Mouse (Mus musculus) midbrain, embryonic 14.5 days (tissue): ENCODE measurements around the gene Hspa12b. TPM values are rescaled to one million over a fixed set of nuclear protein-coding genes. Genes with fewer than 3 reads are reported as not detected.

Experiments used
- ATAC-seq: fragments of 200-750 bp; cut with Nextera tagmentation; 2 replicates; pipeline ENCODE4 v1.8.0; 2017; ENCODE audit warnings: moderate number of reproducible peaks, moderate library complexity; ENCODE audit not compliant: low FRiP score, low TSS enrichment
- DNase-seq: peaks from one replicate; pipeline ENCODE4 v3.0.0-alpha.2; 2015
- H3K27ac ChIP-seq: fragments of 300-500 bp; sonication (generic); replicated peaks from 2 replicates; pipeline ENCODE4 v1.5.1; 2014; ENCODE audit warnings: mild to moderate bottlenecking, low read depth, low read length, moderate library complexity
- H3K27me3 ChIP-seq: fragments of 300-500 bp; sonication (generic); 2 replicates; pipeline ENCODE4 v1.6.1; 2014; ENCODE audit warnings: low read length, control low read depth, mixed read lengths; ENCODE audit not compliant: control insufficient read depth, insufficient read depth
- H3K36me3 ChIP-seq: fragments of 300-500 bp; sonication (generic); 2 replicates; pipeline ENCODE4 v1.6.1; 2014; ENCODE audit warnings: low read length, control low read depth; ENCODE audit not compliant: control insufficient read depth, insufficient read depth
- H3K4me1 ChIP-seq: fragments of 300-500 bp; sonication (generic); 2 replicates; pipeline ENCODE4 v1.6.1; 2014; ENCODE audit warnings: mild to moderate bottlenecking, antibody characterized with exemption, low read length, control low read depth; ENCODE audit not compliant: control insufficient read depth, insufficient read depth
- H3K4me2 ChIP-seq: fragments of 300-500 bp; sonication (generic); 2 replicates; pipeline ENCODE4 v1.6.1; 2014; ENCODE audit warnings: mild to moderate bottlenecking, low read length, moderate library complexity
- H3K4me3 ChIP-seq: fragments of 300-500 bp; sonication (generic); replicated peaks from 2 replicates; pipeline ENCODE4 v1.5.1; 2014; ENCODE audit warnings: low read depth, low read length
- H3K9ac ChIP-seq: fragments of 300-500 bp; sonication (generic); replicated peaks from 2 replicates; pipeline ENCODE4 v1.6.1; 2014; ENCODE audit warnings: mild to moderate bottlenecking, low read length, moderate library complexity
- H3K9me3 ChIP-seq: fragments of 300-500 bp; sonication (generic); 2 replicates; pipeline ENCODE4 v1.6.1; 2016; ENCODE audit warnings: low read length, control low read depth, mixed read lengths; ENCODE audit not compliant: control insufficient read depth
- WGBS: fragments of 180-500 bp; shearing (Covaris S2); extraction: QIAGEN DNeasy Blood & Tissue Kit; methylation state at CpG from one replicate; pipeline ENCODE4 v1.1.7; 2014; 5-methylcytosine and 5-hydroxymethylcytosine counted together
- polyA plus RNA-seq: library from polyadenylated mRNA; unstranded; fragments of >200 nt; fragmentation: Nextera tagmentation; extraction: Ambion mirVana; gene quantifications from 2 replicates; pipeline ENCODE4 v1.2.1, GENCODE M21; 2014

Gene Hspa12b
- polyA plus RNA-seq: 1.5 and 1.7 TPM in 2 replicates

- DNase-seq (peak; percentile 59), ATAC-seq (peak; percentile 79)
- Histone ChIP-seq H3K9ac (peak within 1 kb of the TSS; percentile 66), H3K36me3 (no peaks in the 10 kb centered on the region), H3K4me1 (peaks cover 10% of the 10 kb centered on the region), H3K9me3 (no peaks in the 10 kb centered on the region), H3K27ac (no peak within 1 kb of the TSS), H3K4me3 (peak within 1 kb of the TSS; percentile 40), H3K27me3 (no peaks in the 10 kb centered on the region), H3K4me2 (peak within 1 kb of the TSS; percentile 86)
- WGBS: 2% methylated on average over 28 of the region's 28 CpGs
These were observed at the start of gene Hspa12b for GRCm38 (mm10) chr2:131127161-131127730. Hspa12b (plus strand) TSS chr2:131127280.

DNA sequence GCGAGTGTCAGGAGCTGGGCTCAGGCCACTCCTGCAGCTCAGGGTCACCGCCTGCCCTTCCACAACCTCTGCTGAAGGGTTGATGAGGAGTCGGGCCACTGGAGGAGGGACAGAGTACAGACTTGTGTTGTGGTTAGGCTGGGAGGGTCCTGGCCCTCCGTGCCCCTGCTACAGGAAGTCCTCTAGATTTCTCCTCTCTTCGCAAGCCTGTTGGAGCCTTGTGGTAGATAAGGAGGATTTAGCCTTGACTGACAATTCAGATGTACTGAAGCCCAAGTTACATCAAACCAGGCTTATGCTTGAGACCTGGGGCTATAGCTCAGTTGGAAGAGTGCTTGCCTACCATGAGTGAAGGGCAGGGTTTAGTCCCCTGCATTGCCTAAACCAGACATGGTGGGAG, 46.6 kb upstream of the Hspa12b start:
- H3K9me3 ChIP-seq: no peaks in the 10 kb centered on the region
- no peak overlapping the region for H3K4me2 ChIP-seq
- no peak overlapping the region for H3K27ac ChIP-seq
- no peaks in the 10 kb centered on the region for H3K36me3 ChIP-seq
- H3K4me1 ChIP-seq: no peaks in the 10 kb centered on the region
- H3K4me3 ChIP-seq: no peak overlapping the region
- no peak overlapping the region for H3K9ac ChIP-seq
- WGBS: 84% methylated on average over 5 of the region's 5 CpGs
- no peaks in the 10 kb centered on the region for H3K27me3 ChIP-seq
- ATAC-seq (no peak), DNase-seq (no peak)

DNA sequence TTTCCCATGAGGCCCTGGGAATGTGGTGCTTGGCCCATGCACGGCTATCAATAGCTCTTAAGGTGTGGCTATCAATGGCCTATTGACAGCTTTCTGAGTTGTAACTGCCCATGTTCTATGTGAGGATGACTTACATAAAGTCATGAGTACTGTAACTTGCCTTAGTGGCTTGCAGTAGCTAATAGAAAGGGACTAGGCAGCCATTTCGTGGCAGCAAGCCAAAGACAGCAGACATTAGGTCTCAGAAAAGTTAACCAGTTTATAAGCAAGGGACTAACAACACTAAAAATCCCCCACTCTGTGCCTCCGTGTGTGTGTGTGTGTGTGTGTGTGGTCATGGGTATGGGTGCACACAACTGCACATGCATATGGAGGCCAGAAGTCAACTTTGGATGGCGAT, 42.9 kb upstream of the Hspa12b start:
- H3K36me3 ChIP-seq: no peaks in the 10 kb centered on the region
- ATAC-seq (no peak), DNase-seq (no peak)
- no peak overlapping the region for H3K4me3 ChIP-seq
- no peaks in the 10 kb centered on the region for H3K27me3 ChIP-seq
- H3K9ac ChIP-seq: no peak overlapping the region
- no peak overlapping the region for H3K4me2 ChIP-seq
- H3K27ac ChIP-seq: no peak overlapping the region
- no peaks in the 10 kb centered on the region for H3K4me1 ChIP-seq
- WGBS: 87% methylated on average over 4 of the region's 4 CpGs
- no peaks in the 10 kb centered on the region for H3K9me3 ChIP-seq

DNA sequence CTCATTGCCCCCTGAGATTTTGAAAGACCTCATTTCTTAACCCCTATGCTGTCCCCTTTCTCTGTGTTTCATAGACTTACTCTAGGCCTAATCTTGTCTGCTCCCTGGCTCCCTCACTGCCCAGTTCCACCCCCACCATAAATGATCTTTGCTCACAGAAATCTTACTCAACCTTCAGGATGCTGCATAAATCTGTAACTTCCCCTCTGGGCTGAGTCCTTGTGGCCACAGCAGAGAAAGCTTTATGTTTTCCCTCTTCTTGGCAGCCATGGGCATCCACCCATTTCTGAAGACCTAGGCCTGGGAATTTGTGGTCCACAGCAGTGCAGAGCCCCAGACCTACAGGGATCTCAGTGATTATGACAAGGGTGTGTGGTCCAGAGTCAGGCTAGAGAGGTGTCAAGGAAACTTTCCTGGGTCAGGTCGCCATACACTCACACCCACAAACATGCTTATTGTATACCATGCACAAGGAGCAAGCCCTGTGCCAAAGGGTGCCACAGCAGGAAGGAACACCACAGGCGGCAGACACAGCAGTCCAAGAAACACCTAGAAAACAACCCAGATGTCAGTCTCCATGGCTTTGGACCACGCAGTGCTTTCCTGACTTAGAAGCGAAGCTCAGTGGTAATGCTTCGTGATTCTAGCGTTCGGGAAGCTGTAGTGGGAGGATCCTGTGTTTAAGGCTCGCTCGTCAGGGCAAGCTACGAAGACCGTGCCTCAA, 40.3 kb upstream of the Hspa12b start, which contains the start of gene Siglec1:
Gene Siglec1, minus strand, starts transcription at position 99 of the 724 bp plus-strand sequence.
- WGBS: 86% methylated on average over 11 of the region's 11 CpGs

GRCm38 (mm10) chr2:131088581-131088980, 38.5 kb upstream of the Hspa12b start:
- ATAC-seq (no peak), DNase-seq (no peak)
- WGBS: 78% methylated on average over 4 of the region's 4 CpGs
- Histone ChIP-seq H3K4me1 (no peaks in the 10 kb centered on the region), H3K9ac (no peak overlapping the region), H3K27ac (no peak overlapping the region), H3K4me2 (no peak overlapping the region), H3K9me3 (no peaks in the 10 kb centered on the region), H3K4me3 (no peak overlapping the region), H3K27me3 (no peaks in the 10 kb centered on the region), H3K36me3 (no peaks in the 10 kb centered on the region)

More for the DNA sequence above, 40.3 kb upstream of the Hspa12b start, which contains the start of gene Siglec1:
- Histone ChIP-seq H3K4me3 (no peak within 1 kb of the TSS), H3K27me3 (no peaks in the 10 kb centered on the region), H3K27ac (no peak within 1 kb of the TSS), H3K36me3 (no peaks in the 10 kb centered on the region), H3K9me3 (no peaks in the 10 kb centered on the region), H3K4me2 (no peak within 1 kb of the TSS), H3K9ac (no peak within 1 kb of the TSS), H3K4me1 (no peaks in the 10 kb centered on the region)
- DNase-seq (no peak), ATAC-seq (no peak)

DNA sequence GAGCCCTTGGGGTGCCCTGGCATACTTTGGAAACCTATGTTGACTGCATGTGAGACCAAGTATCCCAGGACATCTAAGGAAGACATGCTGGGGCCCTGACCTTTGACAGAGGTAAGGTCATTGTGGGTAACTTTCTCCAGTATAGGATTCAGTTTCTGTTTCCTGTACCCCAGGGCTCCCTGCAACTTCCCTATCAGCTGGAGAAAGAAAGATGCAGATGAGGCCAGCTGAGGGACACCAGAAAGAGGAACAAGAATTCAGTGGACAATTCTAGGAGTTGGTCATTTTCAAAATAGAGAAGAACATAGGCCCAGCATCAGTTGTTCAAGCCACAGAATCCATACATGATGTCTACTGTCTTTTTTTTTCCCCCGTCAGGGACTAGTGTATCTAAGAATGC, 37.4 kb upstream of the Hspa12b start:
- Histone ChIP-seq H3K36me3 (no peaks in the 10 kb centered on the region), H3K27me3 (no peaks in the 10 kb centered on the region), H3K4me2 (no peak overlapping the region), H3K27ac (no peak overlapping the region), H3K9me3 (no peaks in the 10 kb centered on the region), H3K4me1 (no peaks in the 10 kb centered on the region), H3K4me3 (no peak overlapping the region), H3K9ac (no peak overlapping the region)
- WGBS: 96% methylated on average over 1 of the region's 1 CpGs
- DNase-seq: no peak
- no peak for ATAC-seq

DNA sequence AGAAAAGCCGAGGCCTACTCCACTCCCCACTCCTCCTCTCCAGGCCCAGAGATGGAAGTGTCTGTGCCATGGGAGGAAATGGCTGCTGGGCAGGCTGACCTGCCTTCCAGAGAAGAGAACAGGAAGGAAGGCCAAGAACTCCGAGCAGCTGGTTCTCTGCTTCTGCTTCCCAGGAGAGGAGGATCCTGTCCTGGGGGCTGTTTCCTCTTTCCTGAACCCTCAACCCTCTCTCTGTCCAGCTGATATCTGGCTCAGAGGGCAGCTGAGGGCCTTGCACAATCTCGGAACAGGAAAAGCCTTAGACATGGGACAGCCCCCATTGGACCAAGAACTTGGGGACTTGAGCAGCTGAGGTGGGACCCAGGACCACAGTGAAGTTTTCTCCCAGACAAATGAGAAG, 36.2 kb upstream of the Hspa12b start:
- no peak for ATAC-seq
- no peaks in the 10 kb centered on the region for H3K9me3 ChIP-seq
- no peaks in the 10 kb centered on the region for H3K36me3 ChIP-seq
- H3K27me3 ChIP-seq: no peaks in the 10 kb centered on the region
- no peak overlapping the region for H3K4me3 ChIP-seq
- no peak overlapping the region for H3K4me2 ChIP-seq
- WGBS: 84% methylated on average over 3 of the region's 3 CpGs
- DNase-seq: no peak
- no peak overlapping the region for H3K27ac ChIP-seq
- H3K4me1 ChIP-seq: no peaks in the 10 kb centered on the region
- no peak overlapping the region for H3K9ac ChIP-seq

GRCm38 (mm10) chr2:131093577-131093976, 33.5 kb upstream of the Hspa12b start:
- H3K9ac ChIP-seq: no peak overlapping the region
- no peak for DNase-seq
- H3K9me3 ChIP-seq: no peaks in the 10 kb centered on the region
- H3K4me2 ChIP-seq: no peak overlapping the region
- no peak overlapping the region for H3K27ac ChIP-seq
- no peaks in the 10 kb centered on the region for H3K4me1 ChIP-seq
- H3K4me3 ChIP-seq: no peak overlapping the region
- 89% methylated on average over 5 of the region's 5 CpGs for WGBS
- H3K27me3 ChIP-seq: no peaks in the 10 kb centered on the region
- H3K36me3 ChIP-seq: no peaks in the 10 kb centered on the region
- ATAC-seq: no peak

- ATAC-seq (no peak), DNase-seq (peak; percentile 87)
- Histone ChIP-seq H3K4me1 (no peaks in the 10 kb centered on the region), H3K4me3 (no peak overlapping the region), H3K27me3 (no peaks in the 10 kb centered on the region), H3K9me3 (no peaks in the 10 kb centered on the region), H3K36me3 (no peaks in the 10 kb centered on the region), H3K4me2 (no peak overlapping the region), H3K9ac (no peak overlapping the region), H3K27ac (no peak overlapping the region)
- 0% methylated on average over 1 of the region's 1 CpGs for WGBS
These were observed 32.3 kb upstream of the Hspa12b start for GRCm38 (mm10) chr2:131094823-131095222.
